Mouse (Mus musculus) naive thymus-derived CD4-positive, alpha-beta T cell, adult 2 months (primary cell): ENCODE results near the gene Gcn1l1.
"Not testable (repeated sequence)": the region's sequence is repeated elsewhere in the genome, so short reads cannot be mapped to it uniquely, and the experiment has no call there.

Experiments
- DNase-seq: peaks from one replicate; pipeline ENCODE4 v3.0.0-alpha.2; 2011; ENCODE audit warnings: low read depth

The Gcn1l1 gene

GRCm38 (mm10) chr5:115559237-115560101 lies 5.6 kb upstream of the Gcn1l1 start, which contains the start of gene Rplp0:
Gene Rplp0, plus strand, starts transcription at chr5:115559467.
- DNase-seq = peak; percentile 100

- DNase-seq = no peak
These were observed 4.6 kb upstream of the Gcn1l1 start for GRCm38 (mm10) chr5:115560336-115560905.

GRCm38 (mm10) chr5:115563771-115564585 lies 1.1 kb upstream of the Gcn1l1 start:
- peak; percentile 30 for DNase-seq

GRCm38 (mm10) chr5:115565403-115565802 lies 349 bp downstream of the Gcn1l1 start:
- DNase-seq = no peak

- DNase-seq = no peak
These were observed 3.6 kb downstream of the Gcn1l1 start for GRCm38 (mm10) chr5:115568681-115569080.

GRCm38 (mm10) chr5:115569308-115569707 lies 4.3 kb downstream of the Gcn1l1 start:
- DNase-seq = no peak

- DNase-seq = no peak
These were observed 4.7 kb downstream of the Gcn1l1 start for GRCm38 (mm10) chr5:115569721-115570120.

- DNase-seq = no peak
These were observed 6.0 kb downstream of the Gcn1l1 start for GRCm38 (mm10) chr5:115571086-115571485.

- DNase-seq = no peak
These were observed 7.9 kb downstream of the Gcn1l1 start for GRCm38 (mm10) chr5:115572679-115573535.

GRCm38 (mm10) chr5:115574992-115575391 lies 9.9 kb downstream of the Gcn1l1 start:
- DNase-seq = no peak

GRCm38 (mm10) chr5:115577686-115578085 lies 12.6 kb downstream of the Gcn1l1 start:
- not testable (repeated sequence) for DNase-seq

- no peak for DNase-seq
These were observed 13.9 kb downstream of the Gcn1l1 start for GRCm38 (mm10) chr5:115578922-115579321.

- no peak for DNase-seq
These were observed 14.3 kb downstream of the Gcn1l1 start for GRCm38 (mm10) chr5:115579363-115579762.

GRCm38 (mm10) chr5:115580229-115581001 lies 15.4 kb downstream of the Gcn1l1 start:
- DNase-seq = no peak

- DNase-seq = no peak
These were observed 16.6 kb downstream of the Gcn1l1 start for GRCm38 (mm10) chr5:115581662-115582061.

- no peak for DNase-seq
These were observed 20.6 kb downstream of the Gcn1l1 start for GRCm38 (mm10) chr5:115585616-115586015.

- no peak for DNase-seq
These were observed 21.1 kb downstream of the Gcn1l1 start for GRCm38 (mm10) chr5:115586166-115586565.

- no peak for DNase-seq
These were observed 21.7 kb downstream of the Gcn1l1 start for GRCm38 (mm10) chr5:115586780-115587179.

- no peak for DNase-seq
These were observed 26.0 kb downstream of the Gcn1l1 start for GRCm38 (mm10) chr5:115591028-115591427.

GRCm38 (mm10) chr5:115591506-115591905 lies 26.5 kb downstream of the Gcn1l1 start:
- DNase-seq = no peak

- DNase-seq = no peak
These were observed 38.5 kb downstream of the Gcn1l1 start for GRCm38 (mm10) chr5:115603561-115603960.
